Mouse (Mus musculus) cerebellum, adult 2 months (tissue): ENCODE data around the gene Pkn1. TPM values are rescaled to one million over a fixed set of nuclear protein-coding genes. Genes with fewer than 3 reads are reported as not detected.
A peak's percentile ranks its signal among the peaks of the same experiment; 100 is the strongest.

Experiments
- DNase-seq, 2 experiments: peaks; one replicate each; pipeline ENCODE4 v3.0.0; 2021
- H3K27ac ChIP-seq: fragments of 200-500 bp; 2 replicates; pipeline ENCODE4 v1.5.1; 2012; ENCODE audit warnings: low read length, control low read depth, inconsistent platforms; ENCODE audit not compliant: insufficient read depth
- H3K27me3 ChIP-seq: fragments of 200-500 bp; 2 replicates; pipeline ENCODE4 v1.6.1; 2012; ENCODE audit warnings: inconsistent platforms, mild to moderate bottlenecking, low read length, moderate library complexity; ENCODE audit not compliant: control insufficient read depth, insufficient read depth
- H3K4me1 ChIP-seq: fragments of 200-500 bp; 2 replicates; pipeline ENCODE4 v1.6.1; 2011; ENCODE audit warnings: low read length; ENCODE audit not compliant: control insufficient read depth, insufficient read depth
- H3K4me3 ChIP-seq: fragments of 200-500 bp; replicated peaks from 2 replicates; pipeline ENCODE3; 2011; ENCODE audit warnings: mild to moderate bottlenecking, low read depth, low read length, control low read depth; ENCODE audit not compliant: insufficient read depth
- CTCF ChIP-seq: fragments of 200-500 bp; IDR thresholded peaks from 2 replicates; pipeline ENCODE4 v1.5.1; 2011; ENCODE audit warnings: low read depth, mild to moderate bottlenecking, control low read depth, low read length, moderate library complexity, borderline replicate concordance; ENCODE audit not compliant: insufficient read depth
- POLR2A ChIP-seq: fragments of 200-500 bp; IDR thresholded peaks from 2 replicates; pipeline ENCODE4 v1.6.1; 2011; ENCODE audit warnings: low read length, control low read depth, borderline replicate concordance; ENCODE audit not compliant: insufficient read depth
- WGBS: fragments of 180-500 bp; shearing (Covaris S2); methylation state at CpG from one replicate; pipeline ENCODE4 v1.1.7; 2018; 5-methylcytosine and 5-hydroxymethylcytosine counted together
- polyA plus RNA-seq: library from polyadenylated mRNA; depleted of rRNA; stranded (reverse); fragments of >200 nt; gene quantifications from 2 replicates; pipeline ENCODE4 v1.2.3, GENCODE M21; 2012

The Pkn1 gene
- polyA plus RNA-seq, 1 experiment: 59.8 TPM

GRCm38 (mm10) chr8:83660995-83661680 is 37.8 kb downstream of the Pkn1 start:
- H3K27ac ChIP-seq: no peak overlapping the region

GRCm38 (mm10) chr8:83660545-83660944 is 38.4 kb downstream of the Pkn1 start:
- no peak overlapping the region for H3K4me3 ChIP-seq
- 0 out of 2 replicates have a peak, but pooled peaks cover 3% of the 10 kb centered on the region for H3K4me1 ChIP-seq
- H3K27me3 ChIP-seq: no peaks in the 10 kb centered on the region
- 10% methylated on average over 8 of the region's 8 CpGs for WGBS
- no peak for TF ChIP-seq CTCF
- no peak for TF ChIP-seq POLR2A
- H3K27ac ChIP-seq: no peak overlapping the region
- DNase-seq: no peak

More at GRCm38 (mm10) chr8:83660995-83661680, 37.8 kb downstream of the Pkn1 start:
- no peaks in the 10 kb centered on the region for H3K27me3 ChIP-seq
- TF ChIP-seq CTCF (no peak), POLR2A (no peak)
- no peak overlapping the region for H3K4me3 ChIP-seq
- H3K4me1 ChIP-seq: 0 out of 2 replicates have a peak, but pooled peaks cover 3% of the 10 kb centered on the region
- DNase-seq: no peak
- 33% methylated on average over 22 of the region's 22 CpGs for WGBS

- Histone ChIP-seq H3K27ac (no peak overlapping the region), H3K27me3 (no peaks in the 10 kb centered on the region), H3K4me3 (no peak overlapping the region), H3K4me1 (peaks cover 6% of the 10 kb centered on the region; the same call in 1 of the 2 replicates)
- no peak for TF ChIP-seq POLR2A
- no peak for TF ChIP-seq CTCF
- 86% methylated on average over 13 of the region's 13 CpGs for WGBS
- DNase-seq: peak in 1 of 2 experiments; percentile 12
Observed at GRCm38 (mm10) chr8:83656484-83657246, 42.3 kb downstream of the Pkn1 start.

GRCm38 (mm10) chr8:83656043-83656442 is 42.9 kb downstream of the Pkn1 start:
- Histone ChIP-seq H3K27ac (no peak overlapping the region), H3K4me3 (no peak overlapping the region), H3K4me1 (peaks cover 6% of the 10 kb centered on the region; the same call in 1 of the 2 replicates), H3K27me3 (no peaks in the 10 kb centered on the region)
- 93% methylated on average over 9 of the region's 9 CpGs for whole genome bisulfite sequencing
- TF ChIP-seq POLR2A (no peak), CTCF (no peak)
- DNase-seq: no peak

GRCm38 (mm10) chr8:83654725-83655124 is 44.3 kb downstream of the Pkn1 start:
- no peak overlapping the region for H3K4me3 ChIP-seq
- H3K27ac ChIP-seq: no peak overlapping the region
- WGBS: 96% methylated on average over 6 of the region's 6 CpGs
- H3K27me3 ChIP-seq: no peaks in the 10 kb centered on the region
- peaks cover 3% of the 10 kb centered on the region; the same call in 1 of the 2 replicates for H3K4me1 ChIP-seq
- DNase-seq: no peak
- no peak for TF ChIP-seq CTCF

- peaks cover 3% of the 10 kb centered on the region; the same call in 1 of the 2 replicates for H3K4me1 ChIP-seq
- TF ChIP-seq POLR2A: no peak
- no peak for TF ChIP-seq CTCF
- no peaks in the 10 kb centered on the region for H3K27me3 ChIP-seq
- H3K27ac ChIP-seq: no peak overlapping the region
- DNase-seq: no peak
- peak overlapping the region; percentile 62 for H3K4me3 ChIP-seq
- 46% methylated on average over 10 of the region's 10 CpGs for WGBS
Observed at GRCm38 (mm10) chr8:83653662-83654017, 45.3 kb downstream of the Pkn1 start.

GRCm38 (mm10) chr8:83652744-83653661 is 46.0 kb downstream of the Pkn1 start:
- TF ChIP-seq CTCF (no peak), POLR2A (no peak)
- H3K27ac ChIP-seq: peak overlapping the region; percentile 28; the same call in 1 of the 2 replicates
- H3K4me3 ChIP-seq: peak overlapping the region; percentile 62
- no peaks in the 10 kb centered on the region for H3K27me3 ChIP-seq
- WGBS: 1% methylated on average over 45 of the region's 46 CpGs
- H3K4me1 ChIP-seq: peaks cover 3% of the 10 kb centered on the region; the same call in 1 of the 2 replicates
- peak in 1 of 2 experiments; percentile 40 for DNase-seq
